Mouse (Mus musculus) CH12.LX (cell line): ENCODE results near the gene Cmklr1. TPM values are rescaled to one million over a fixed set of nuclear protein-coding genes. Genes with fewer than 3 reads are reported as not detected.

Experiments used
- DNase-seq: peaks from one replicate; pipeline ENCODE4 v3.0.0-alpha.2; 2013; ENCODE audit errors: extremely low read depth
- H3K27ac ChIP-seq: 2 replicates; pipeline ENCODE4 v1.5.1; 2012; ENCODE audit warnings: low read depth, mild to moderate bottlenecking, control low read depth, moderate library complexity; ENCODE audit not compliant: insufficient read depth
- H3K27me3 ChIP-seq: replicated peaks from 2 replicates; pipeline ENCODE3; 2012; ENCODE audit warnings: inconsistent platforms
- H3K36me3 ChIP-seq, 2 experiments: replicated peaks in 1 of 2; 2 replicates each; pipeline versions ENCODE3 to v1.6.1; 2012; ENCODE audit warnings: inconsistent platforms in 1 of 2, low read length in 1 of 2, mild to moderate bottlenecking in 1 of 2, mixed read lengths in 1 of 2, moderate library complexity in 1 of 2; ENCODE audit not compliant: control insufficient read depth in 1 of 2, insufficient read depth in 1 of 2
- H3K4me1 ChIP-seq, 2 experiments: 2 replicates each; pipeline ENCODE4 v1.6.1; 2012; ENCODE audit warnings: inconsistent platforms in 1 of 2, moderate library complexity in 1 of 2; ENCODE audit not compliant: insufficient read depth in 2 of 2, control insufficient read depth in 1 of 2
- H3K4me2 ChIP-seq: 2 replicates; pipeline ENCODE4 v1.6.1; 2012; ENCODE audit warnings: low read depth, mild to moderate bottlenecking, control low read depth; ENCODE audit not compliant: poor library complexity, insufficient read depth, severe bottlenecking
- H3K4me3 ChIP-seq, 3 experiments: fragments of 150-350 bp in 1 of 3; sonication (generic) in 1 of 3; replicated peaks in 1 of 3; 2 replicates each; pipeline versions ENCODE3 to v1.5.1; 2011 to 2012; ENCODE audit warnings: low read depth in 2 of 3, low read length in 2 of 3, mild to moderate bottlenecking in 2 of 3, moderate library complexity in 2 of 3, control low read depth in 1 of 3, improper control_type of control experiment in 1 of 3, inconsistent platforms in 1 of 3, mixed read lengths in 1 of 3; ENCODE audit not compliant: poor library complexity in 1 of 3
- H3K79me2 ChIP-seq: replicated peaks from 2 replicates; pipeline ENCODE4 v1.6.1; 2012; ENCODE audit warnings: mild to moderate bottlenecking, moderate library complexity; ENCODE audit not compliant: control insufficient read depth, poor library complexity, insufficient read depth, severe bottlenecking; ENCODE audit errors: extremely low read depth
- H3K9ac ChIP-seq: 2 replicates; pipeline ENCODE4 v1.6.1; 2012; ENCODE audit warnings: low read depth, mild to moderate bottlenecking, control low read depth, moderate library complexity; ENCODE audit not compliant: insufficient read depth
- H3K9me3 ChIP-seq: replicated peaks from 2 replicates; pipeline ENCODE3; 2012; ENCODE audit warnings: low read length, inconsistent platforms, mixed read lengths
- CHD2 ChIP-seq: IDR thresholded peaks from 2 replicates; pipeline ENCODE4 v1.6.1; 2011; ENCODE audit warnings: low read length, improper control_type of control experiment
- GABPA ChIP-seq: IDR thresholded peaks from 2 replicates; pipeline ENCODE4 v1.6.1; 2012; ENCODE audit warnings: low read depth, low read length, improper control_type of control experiment, inconsistent platforms; ENCODE audit not compliant: insufficient replicate concordance
- KAT2A ChIP-seq: IDR thresholded peaks from 2 replicates; pipeline ENCODE4 v1.6.1; 2012; ENCODE audit warnings: low read length, improper control_type of control experiment, inconsistent platforms; ENCODE audit not compliant: insufficient replicate concordance
- MAFK ChIP-seq: IDR thresholded peaks from 2 replicates; pipeline ENCODE4 v1.6.1; 2011; ENCODE audit warnings: low read length, improper control_type of control experiment; ENCODE audit not compliant: insufficient replicate concordance
- MAZ ChIP-seq: IDR thresholded peaks from 2 replicates; pipeline ENCODE4 v1.6.1; 2012; ENCODE audit warnings: low read depth, mild to moderate bottlenecking, inconsistent platforms, low read length, improper control_type of control experiment, moderate library complexity
- MXI1 ChIP-seq: IDR thresholded peaks from 2 replicates; pipeline ENCODE4 v1.6.1; 2011; ENCODE audit warnings: mild to moderate bottlenecking, low read depth, low read length, improper control_type of control experiment
- MYC ChIP-seq: IDR thresholded peaks from 2 replicates; pipeline ENCODE4 v1.6.1; 2011; ENCODE audit warnings: low read depth, mild to moderate bottlenecking, improper control_type of control experiment, low read length
- NRF1 ChIP-seq: IDR thresholded peaks from 2 replicates; pipeline ENCODE4 v1.6.1; 2014; ENCODE audit warnings: low read depth, mild to moderate bottlenecking, inconsistent platforms, low read length, improper control_type of control experiment, moderate library complexity
- POLR2AphosphoS2 ChIP-seq: IDR thresholded peaks from 2 replicates; pipeline ENCODE4 v1.6.1; 2011; ENCODE audit warnings: low read depth, low read length, improper control_type of control experiment
- SIN3A ChIP-seq: IDR thresholded peaks from 2 replicates; pipeline ENCODE4 v1.6.1; 2012; ENCODE audit warnings: low read length, improper control_type of control experiment, inconsistent platforms
- TCF12 ChIP-seq: IDR thresholded peaks from 2 replicates; pipeline ENCODE4 v1.6.1; 2014; ENCODE audit warnings: low read depth, mild to moderate bottlenecking, inconsistent platforms, low read length, improper control_type of control experiment
- UBTF ChIP-seq: IDR thresholded peaks from 2 replicates; pipeline ENCODE4 v1.6.1; 2012; ENCODE audit warnings: low read depth, mild to moderate bottlenecking, inconsistent platforms, low read length, improper control_type of control experiment, moderate library complexity
- USF1 ChIP-seq: IDR thresholded peaks from 2 replicates; pipeline ENCODE4 v1.6.1; 2014; ENCODE audit warnings: low read depth, mild to moderate bottlenecking, inconsistent platforms, low read length, improper control_type of control experiment
- USF2 ChIP-seq: conservative IDR thresholded peaks from 2 replicates; pipeline ENCODE4 v1.6.1; 2011; ENCODE audit warnings: low read depth, low read length, improper control_type of control experiment
- ZC3H11A ChIP-seq: IDR thresholded peaks from 2 replicates; pipeline ENCODE4 v1.6.1; 2012; ENCODE audit warnings: low read depth, mild to moderate bottlenecking, inconsistent platforms, low read length, improper control_type of control experiment
- ZKSCAN1 ChIP-seq: IDR thresholded peaks from 2 replicates; pipeline ENCODE4 v1.6.1; 2012; ENCODE audit warnings: low read depth, inconsistent platforms, low read length, improper control_type of control experiment, borderline replicate concordance
- dilution Hi-C: fragments of 300-500 bp; cut with MboI; formaldehyde crosslinking; loops from 2 replicates; pipeline ENCODE4 v1.14.3; 2020; ENCODE audit warnings: low sequenced_read_pairs; ENCODE audit not compliant: extremely low pct_unique_long_range_greater_than_20kb, extremely low pct_ligation_motif_present
- in situ Hi-C: fragments of 300-500 bp; cut with MboI; formaldehyde crosslinking; loops from 3 replicates; pipeline ENCODE4 v1.14.3; 2019; ENCODE audit warnings: low sequenced_read_pairs, low pct_ligation_motif_present, low pct_unique_long_range_greater_than_20kb, mixed read lengths
- polyA plus RNA-seq: library from polyadenylated mRNA; unstranded; fragments of >175 nt; gene quantifications from 2 replicates; pipeline ENCODE4 v1.2.1, GENCODE M21; 2012; ENCODE audit warnings: low read depth; ENCODE audit not compliant: insufficient read length
- total RNA-seq, 2 experiments: library from RNA; depleted of rRNA; stranded (reverse); fragments of 300-350 nt in 1 of 2; fragments of >200 nt in 1 of 2; gene quantifications; 2 replicates each; pipeline ENCODE4 v1.2.3; 2012 to 2014

Gene Cmklr1
- total and polyA plus RNA-seq, 3 experiments: not detected

DNA sequence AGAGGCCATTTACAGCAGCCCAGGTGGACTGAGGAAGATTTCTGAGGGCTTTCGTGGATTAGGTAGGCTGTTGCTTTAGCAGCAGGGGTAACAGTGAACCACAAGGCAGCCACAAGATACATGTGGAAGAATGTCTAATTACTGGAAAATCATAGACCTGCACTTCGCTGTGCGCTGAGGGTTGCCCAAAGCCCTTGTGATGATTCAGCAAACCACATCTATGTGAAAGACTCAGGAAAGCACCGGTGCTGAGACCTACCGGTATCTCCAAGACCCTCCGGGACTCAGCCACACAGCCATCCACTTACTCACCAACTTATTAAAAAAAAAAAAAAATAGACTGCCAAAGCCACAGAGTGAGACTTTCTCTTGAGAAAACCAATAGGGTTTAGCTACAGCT is 13.9 kb upstream of the Cmklr1 start:
- dilution Hi-C loops: no loop called here
- no peak overlapping the region for H3K4me3 ChIP-seq
- in situ Hi-C loops: no loop called here

GRCm38 (mm10) chr5:113660872-113661271 is 10.6 kb upstream of the Cmklr1 start:
- Histone ChIP-seq H3K36me3 (no peaks in the 10 kb centered on the region), H3K4me3 (no peak overlapping the region), H3K9ac (no peak overlapping the region), H3K4me1 (no peaks in the 10 kb centered on the region), H3K79me2 (no peaks in the 10 kb centered on the region), H3K9me3 (peaks cover 6% of the 10 kb centered on the region), H3K27me3 (peaks cover 48% of the 10 kb centered on the region), H3K4me2 (no peak overlapping the region), H3K27ac (no peak overlapping the region)
- DNase-seq: no peak
- TF ChIP-seq MAZ: no peak
- TF ChIP-seq USF1: no peak
- no peak for TF ChIP-seq USF2
- TF ChIP-seq TCF12: no peak
- no peak for TF ChIP-seq MYC
- TF ChIP-seq ZKSCAN1: no peak
- TF ChIP-seq POLR2AphosphoS2: no peak
- TF ChIP-seq MXI1: no peak
- TF ChIP-seq UBTF: no peak
- no peak for TF ChIP-seq MAFK
- no peak for TF ChIP-seq GABPA
- no peak for TF ChIP-seq CHD2
- TF ChIP-seq KAT2A: no peak
- no peak for TF ChIP-seq SIN3A
- no peak for TF ChIP-seq ZC3H11A
- dilution Hi-C loops: no loop called here
- in situ Hi-C loops: no loop called here

More for the DNA sequence above, 13.9 kb upstream of the Cmklr1 start:
- no peak overlapping the region; the same call in 1 of the 2 replicates for H3K4me2 ChIP-seq
- no peaks in the 10 kb centered on the region for H3K36me3 ChIP-seq
- no peak for DNase-seq
- H3K4me1 ChIP-seq: no peaks in the 10 kb centered on the region
- H3K27ac ChIP-seq: no peak overlapping the region
- no peak overlapping the region for H3K9ac ChIP-seq
- H3K79me2 ChIP-seq: no peaks in the 10 kb centered on the region
- H3K9me3 ChIP-seq: peaks cover 10% of the 10 kb centered on the region
- H3K27me3 ChIP-seq: peaks cover 53% of the 10 kb centered on the region
- no peak for TF ChIP-seq ZKSCAN1
- no peak for TF ChIP-seq NRF1
